Mouse (Mus musculus) olfactory bulb, adult 2 months (tissue): ENCODE data around the gene Aagab.

Experiments
- CTCF ChIP-seq: fragments of 200-500 bp; IDR thresholded peaks from 2 replicates; pipeline ENCODE4 v1.5.1; 2012; ENCODE audit warnings: low read depth, mild to moderate bottlenecking, low read length, moderate library complexity; ENCODE audit not compliant: insufficient read depth
- POLR2A ChIP-seq: fragments of 200-500 bp; IDR thresholded peaks from 2 replicates; pipeline ENCODE4 v1.6.1; 2012; ENCODE audit warnings: mild to moderate bottlenecking, low read depth, low read length, moderate library complexity; ENCODE audit not compliant: insufficient read depth

GRCm38 (mm10) chr9:63678076-63678475 is 75.6 kb downstream of the Aagab start:
- TF ChIP-seq CTCF (no peak), POLR2A (no peak)
